Mouse (Mus musculus) neural tube, embryonic 10.5 days (tissue): ENCODE data around the gene Gm21903.
"Not testable (repeated sequence)": the region's sequence is repeated elsewhere in the genome, so short reads cannot be mapped to it uniquely, and the experiment has no call there.

Experiments used
- DNase-seq: peaks from one replicate; pipeline ENCODE4 v3.0.0-alpha.2; 2017; ENCODE audit warnings: low spot score; ENCODE audit errors: extremely low spot score

The Gm21903 gene

DNA sequence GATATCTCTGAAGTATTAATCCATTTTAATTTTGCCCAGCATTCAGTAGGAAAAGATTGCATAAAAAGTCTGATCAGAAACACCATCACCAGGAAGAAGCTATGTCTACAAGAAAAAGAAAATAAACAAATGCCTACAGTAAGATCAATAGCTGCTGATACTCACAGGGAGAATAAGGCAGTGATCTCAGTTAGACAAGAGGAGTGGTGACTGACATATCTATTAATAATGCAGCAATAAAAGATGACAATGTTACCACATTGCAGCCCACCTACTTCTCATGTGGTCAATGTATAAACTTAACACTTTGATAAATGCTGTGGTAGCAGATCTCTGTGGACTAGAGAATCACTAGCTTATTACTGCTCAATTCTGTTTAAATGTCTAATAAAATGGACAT, at the start of gene Gm21903:
Gene Gm21903 (minus strand): TSS at position 101 of the 400 bp plus-strand sequence.
- no peak for DNase-seq

DNA sequence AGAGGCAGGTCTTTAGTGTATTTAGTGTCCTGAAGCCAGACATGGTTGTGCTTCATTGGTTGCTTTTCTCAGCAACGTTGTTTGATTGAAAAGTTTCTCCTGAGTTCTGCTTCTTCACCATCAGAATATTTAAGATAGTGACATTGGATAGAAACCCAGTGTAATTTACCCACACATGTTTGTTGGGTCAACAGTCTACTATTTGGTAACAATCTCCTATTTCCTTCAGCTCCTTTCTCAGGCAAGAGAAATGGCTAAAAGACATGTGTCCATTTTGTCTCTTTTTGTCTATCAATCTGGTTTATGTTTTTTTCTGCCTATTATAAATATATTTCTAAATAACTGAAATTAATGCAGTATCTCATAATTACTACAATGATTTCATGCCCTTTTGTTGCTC, 33.8 kb upstream of the Gm21903 start, which contains the start of gene Esp23:
Gene Esp23 (minus strand): TSS at position 101 of the 400 bp plus-strand sequence.
- no peak for DNase-seq

GRCm38 (mm10) chr17:39063641-39064040, 20.5 kb upstream of the Gm21903 start:
- DNase-seq = no peak

DNA sequence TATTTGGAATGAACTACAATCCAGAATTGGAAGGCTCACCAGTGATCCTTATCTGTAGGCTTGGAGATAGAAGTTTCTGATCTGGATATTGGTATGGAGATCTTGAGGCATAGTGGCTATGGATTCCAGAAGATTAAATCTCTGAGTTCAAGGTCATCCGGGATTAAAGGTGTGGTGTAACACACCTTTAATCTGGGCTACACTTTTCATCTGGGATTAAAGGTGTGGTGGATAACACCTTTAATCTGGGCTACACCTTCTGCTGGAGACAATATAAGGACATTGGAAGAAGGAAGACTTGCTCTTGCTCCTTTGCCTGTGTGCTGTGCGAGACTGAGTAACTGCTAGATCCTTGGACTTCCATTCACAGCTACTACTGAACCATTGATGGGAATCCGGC, 6.7 kb downstream of the Gm21903 start, which contains the start of gene Esp24:
Gene Esp24 (plus strand): TSS at position 301 of the 400 bp plus-strand sequence.
- not testable (repeated sequence) for DNase-seq

DNA sequence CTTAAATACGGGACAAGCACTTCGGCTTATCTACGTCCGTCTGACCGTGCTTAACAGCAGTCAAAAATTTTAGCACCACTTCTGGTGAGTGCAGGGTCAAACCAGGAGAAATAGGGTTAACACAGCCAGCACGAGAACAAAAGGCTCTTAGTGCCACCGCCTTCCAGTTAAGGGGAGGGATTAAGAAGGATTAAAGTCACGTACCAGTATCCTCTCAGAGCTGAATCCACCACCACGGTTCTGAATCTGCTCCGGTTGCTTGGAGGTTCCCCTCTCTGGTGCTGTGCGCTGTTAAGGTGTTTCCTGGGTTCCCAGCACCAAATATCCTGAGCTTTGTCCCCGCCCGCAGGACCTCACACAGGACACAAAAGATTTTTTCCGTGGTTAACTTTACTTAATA, 26.0 kb downstream of the Gm21903 start:
- no peak for DNase-seq

DNA sequence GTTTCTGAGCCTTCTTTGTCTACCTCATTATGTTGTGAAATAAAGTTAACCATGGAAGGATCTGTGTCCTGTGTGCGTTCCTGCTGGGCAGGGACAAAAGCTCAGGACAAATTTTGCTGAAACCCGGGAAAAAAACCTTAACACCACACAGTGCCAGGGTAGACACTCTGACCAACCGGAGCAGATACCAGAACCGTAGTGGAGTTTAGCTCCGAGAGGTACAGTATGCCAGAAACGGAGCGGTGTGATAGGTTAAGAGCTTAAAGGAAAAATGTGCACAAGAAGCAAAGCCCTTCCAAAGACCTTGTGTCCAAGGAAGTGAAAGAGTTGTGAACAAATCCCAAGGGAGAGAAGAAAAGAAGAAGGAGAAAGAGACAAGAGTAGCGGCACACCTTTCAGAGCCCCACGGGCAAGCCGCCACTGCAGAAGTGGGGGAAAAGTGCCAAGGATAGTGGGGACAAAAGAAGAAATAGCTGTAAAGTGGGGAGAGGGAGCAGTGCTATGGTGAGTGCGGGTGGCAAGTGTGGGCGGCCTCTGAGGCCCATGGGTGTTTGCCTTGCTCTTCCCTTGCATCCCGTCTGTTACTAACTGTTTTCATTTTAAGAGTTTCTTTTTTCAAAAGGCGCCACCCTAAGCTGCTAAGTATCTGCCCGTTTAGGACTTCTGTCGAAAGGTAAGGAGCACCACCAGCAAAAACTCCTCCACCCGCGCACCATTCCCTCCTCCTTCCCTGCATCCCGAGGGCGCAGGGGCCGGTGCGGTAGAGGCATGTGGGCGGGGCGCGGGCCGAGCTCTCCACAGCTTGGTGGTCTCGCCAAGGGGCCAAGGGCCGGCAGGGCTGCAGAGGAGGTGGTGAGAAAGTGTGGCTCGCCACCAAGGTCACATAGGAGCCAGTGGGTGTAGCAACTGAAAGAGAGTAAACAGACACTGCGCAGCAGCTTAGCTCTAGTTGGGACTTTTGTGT, 32.2 kb downstream of the Gm21903 start:
- no peak for DNase-seq

- no peak for DNase-seq
These were observed 33.3 kb downstream of the Gm21903 start for GRCm38 (mm10) chr17:39009846-39010245.
